Mouse (Mus musculus): ENCODE data around the gene Fbxo44. TPM values are rescaled to one million over a fixed set of nuclear protein-coding genes. Genes with fewer than 3 reads are reported as not detected.
"Not testable (repeated sequence)": the region's sequence is repeated elsewhere in the genome, so short reads cannot be mapped to it uniquely, and the experiment has no call there.

Gene Fbxo44
- polyA plus RNA-seq, 1 experiment from 2014 or later = 1.7 TPM

- Histone ChIP-seq H3K27ac (no peak within 1 kb of the TSS), H3K4me3 (ENCODE audit: inconsistent target) (no peak within 1 kb of the TSS), H3K79me2 (ENCODE audit: inconsistent target) (no peaks in the 10 kb centered on the region), H3K36me3 (ENCODE audit: inconsistent target) (no peaks in the 10 kb centered on the region)
- WGBS (ENCODE audit: missing documents) = 10% methylated on average over 18 of the region's 18 CpGs
These were observed 30.1 kb downstream of the Fbxo44 start, which contains the start of gene Mad2l2 for GRCm38 (mm10) chr4:148130133-148130532. Gene Mad2l2, plus strand, starts transcription at chr4:148130384.

GRCm38 (mm10) chr4:148128672-148129071 is 31.6 kb downstream of the Fbxo44 start:
- Histone ChIP-seq H3K36me3 (ENCODE audit: inconsistent target) (no peaks in the 10 kb centered on the region), H3K27ac (no peak overlapping the region), H3K79me2 (ENCODE audit: inconsistent target) (no peaks in the 10 kb centered on the region), H3K4me3 (ENCODE audit: inconsistent target) (no peak overlapping the region)
- 3% methylated on average over 2 of the region's 2 CpGs for WGBS (ENCODE audit: missing documents)

- H3K27ac ChIP-seq = no peak overlapping the region
- H3K36me3 ChIP-seq (ENCODE audit: inconsistent target) = no peaks in the 10 kb centered on the region
- H3K79me2 ChIP-seq (ENCODE audit: inconsistent target) = no peaks in the 10 kb centered on the region
- H3K4me3 ChIP-seq (ENCODE audit: inconsistent target) = no peak overlapping the region
- 87% methylated on average over 1 of the region's 1 CpGs for WGBS (ENCODE audit: missing documents)
These were observed 32.0 kb downstream of the Fbxo44 start for GRCm38 (mm10) chr4:148128241-148128640.

- H3K79me2 ChIP-seq (ENCODE audit: inconsistent target) = no peaks in the 10 kb centered on the region
- no peaks in the 10 kb centered on the region for H3K36me3 ChIP-seq (ENCODE audit: inconsistent target)
- H3K4me3 ChIP-seq (ENCODE audit: inconsistent target) = no peak overlapping the region
- 97% methylated on average over 3 of the region's 3 CpGs for WGBS (ENCODE audit: missing documents)
- no peak overlapping the region for H3K27ac ChIP-seq
These were observed 37.6 kb downstream of the Fbxo44 start for GRCm38 (mm10) chr4:148122694-148123066.

GRCm38 (mm10) chr4:148121982-148122693 is 38.1 kb downstream of the Fbxo44 start:
- no peak overlapping the region for H3K4me3 ChIP-seq (ENCODE audit: inconsistent target)

GRCm38 (mm10) chr4:148121362-148121761 is 38.9 kb downstream of the Fbxo44 start:
- Histone ChIP-seq H3K79me2 (ENCODE audit: inconsistent target) (no peaks in the 10 kb centered on the region), H3K27ac (no peak overlapping the region), H3K4me3 (ENCODE audit: inconsistent target) (no peak overlapping the region), H3K36me3 (ENCODE audit: inconsistent target) (no peaks in the 10 kb centered on the region)
- WGBS (ENCODE audit: missing documents) = 92% methylated on average over 4 of the region's 4 CpGs

More at GRCm38 (mm10) chr4:148121982-148122693, 38.1 kb downstream of the Fbxo44 start:
- Histone ChIP-seq H3K36me3 (ENCODE audit: inconsistent target) (no peaks in the 10 kb centered on the region), H3K79me2 (ENCODE audit: inconsistent target) (no peaks in the 10 kb centered on the region), H3K27ac (no peak overlapping the region)
- 62% methylated on average over 5 of the region's 6 CpGs for WGBS (ENCODE audit: missing documents)

- 49% methylated on average over 9 of the region's 9 CpGs for WGBS (ENCODE audit: missing documents)
- Histone ChIP-seq H3K79me2 (ENCODE audit: inconsistent target) (no peaks in the 10 kb centered on the region), H3K36me3 (ENCODE audit: inconsistent target) (no peaks in the 10 kb centered on the region), H3K4me3 (ENCODE audit: inconsistent target) (no peak overlapping the region), H3K27ac (no peak overlapping the region)
These were observed 39.7 kb downstream of the Fbxo44 start for GRCm38 (mm10) chr4:148120555-148120954.

GRCm38 (mm10) chr4:148119578-148119977 is 40.7 kb downstream of the Fbxo44 start:
- H3K79me2 ChIP-seq (ENCODE audit: inconsistent target); H3K27ac ChIP-seq; H3K36me3 ChIP-seq (ENCODE audit: inconsistent target); H3K4me3 ChIP-seq (ENCODE audit: inconsistent target): not testable (repeated sequence)
- 91% methylated on average over 4 of the region's 9 CpGs for whole genome bisulfite sequencing (ENCODE audit: missing documents)

- Histone ChIP-seq H3K79me2 (ENCODE audit: inconsistent target) (no peaks in the 10 kb centered on the region), H3K27ac (no peak overlapping the region), H3K36me3 (ENCODE audit: inconsistent target) (no peaks in the 10 kb centered on the region), H3K4me3 (ENCODE audit: inconsistent target) (no peak overlapping the region)
- WGBS (ENCODE audit: missing documents) = 76% methylated on average over 4 of the region's 4 CpGs
These were observed 42.9 kb downstream of the Fbxo44 start for GRCm38 (mm10) chr4:148117392-148117791.

- Histone ChIP-seq H3K27ac (no peak overlapping the region), H3K36me3 (ENCODE audit: inconsistent target) (no peaks in the 10 kb centered on the region), H3K79me2 (ENCODE audit: inconsistent target) (no peaks in the 10 kb centered on the region), H3K4me3 (ENCODE audit: inconsistent target) (no peak overlapping the region)
- WGBS (ENCODE audit: missing documents) = 78% methylated on average over 4 of the region's 4 CpGs
These were observed 43.6 kb downstream of the Fbxo44 start for GRCm38 (mm10) chr4:148116657-148117056.

GRCm38 (mm10) chr4:148115467-148115866 is 44.8 kb downstream of the Fbxo44 start:
- Histone ChIP-seq H3K36me3 (ENCODE audit: inconsistent target) (no peaks in the 10 kb centered on the region), H3K27ac (no peak overlapping the region), H3K4me3 (ENCODE audit: inconsistent target) (no peak overlapping the region), H3K79me2 (ENCODE audit: inconsistent target) (no peaks in the 10 kb centered on the region)
- WGBS (ENCODE audit: missing documents) = 1% methylated on average over 15 of the region's 15 CpGs

GRCm38 (mm10) chr4:148114758-148115391 is 45.4 kb downstream of the Fbxo44 start:
- Histone ChIP-seq H3K79me2 (ENCODE audit: inconsistent target) (no peaks in the 10 kb centered on the region), H3K4me3 (ENCODE audit: inconsistent target) (no peak overlapping the region), H3K36me3 (ENCODE audit: inconsistent target) (no peaks in the 10 kb centered on the region), H3K27ac (no peak overlapping the region)
- 7% methylated on average over 15 of the region's 15 CpGs for WGBS (ENCODE audit: missing documents)

GRCm38 (mm10) chr4:148112519-148112918 is 47.8 kb downstream of the Fbxo44 start:
- Histone ChIP-seq H3K27ac (no peak overlapping the region), H3K79me2 (ENCODE audit: inconsistent target) (no peaks in the 10 kb centered on the region), H3K4me3 (ENCODE audit: inconsistent target) (no peak overlapping the region), H3K36me3 (ENCODE audit: inconsistent target) (no peaks in the 10 kb centered on the region)
- 86% methylated on average over 12 of the region's 12 CpGs for WGBS (ENCODE audit: missing documents)

- H3K79me2 ChIP-seq (ENCODE audit: inconsistent target) = no peaks in the 10 kb centered on the region
- H3K36me3 ChIP-seq (ENCODE audit: inconsistent target) = no peaks in the 10 kb centered on the region
- no peak overlapping the region for H3K4me3 ChIP-seq (ENCODE audit: inconsistent target)
- H3K27ac ChIP-seq = no peak overlapping the region
- WGBS (ENCODE audit: missing documents) = 56% methylated on average over 5 of the region's 5 CpGs
These were observed 51.1 kb downstream of the Fbxo44 start for GRCm38 (mm10) chr4:148109215-148109614.

GRCm38 (mm10) chr4:148108565-148109100 is 51.6 kb downstream of the Fbxo44 start:
- WGBS (ENCODE audit: missing documents) = 28% methylated on average over 6 of the region's 7 CpGs
- H3K36me3 ChIP-seq (ENCODE audit: inconsistent target) = no peaks in the 10 kb centered on the region
- no peak overlapping the region for H3K4me3 ChIP-seq (ENCODE audit: inconsistent target)
- no peaks in the 10 kb centered on the region for H3K79me2 ChIP-seq (ENCODE audit: inconsistent target)
- H3K27ac ChIP-seq = no peak overlapping the region

Data from macrophage (primary cell).